Mouse (Mus musculus) cortical plate, adult 2 months (tissue): ENCODE results near the gene Neu1.

ENCODE experiments used
- CTCF ChIP-seq: fragments of 200-500 bp; IDR thresholded peaks from 2 replicates; pipeline ENCODE4 v1.5.1; 2011; ENCODE audit warnings: mild to moderate bottlenecking, control low read depth, low read length; ENCODE audit not compliant: insufficient read depth; ENCODE audit errors: extremely low read depth
- POLR2A ChIP-seq: fragments of 200-500 bp; IDR thresholded peaks from 2 replicates; pipeline ENCODE4 v1.6.1; 2011; ENCODE audit warnings: mild to moderate bottlenecking, low read length, control low read depth; ENCODE audit not compliant: insufficient read depth; ENCODE audit errors: extremely low read depth

- TF ChIP-seq CTCF (no peak), POLR2A (no peak)
These were observed 17.0 kb upstream of the Neu1 start, which contains the start of gene Slc44a4 for GRCm38 (mm10) chr17:34913930-34914665.
